Mouse (Mus musculus) liver, postnatal 0 days (tissue): ENCODE results near the gene Ddc. TPM values are rescaled to one million over a fixed set of nuclear protein-coding genes. Genes with fewer than 3 reads are reported as not detected.
A peak's percentile ranks its signal among the peaks of the same experiment; 100 is the strongest.

ENCODE experiments used
- ATAC-seq: fragments of 200-750 bp; cut with Nextera tagmentation; 2 replicates; pipeline ENCODE4 v1.8.0; 2017; ENCODE audit warnings: mild to moderate bottlenecking, moderate library complexity
- DNase-seq: peaks from one replicate; pipeline ENCODE4 v3.0.0-alpha.2; 2016
- H3K27ac ChIP-seq: fragments of 300-500 bp; sonication (generic); 2 replicates; pipeline ENCODE4 v1.5.1; 2014; ENCODE audit warnings: antibody characterized with exemption, moderate library complexity, mild to moderate bottlenecking, low read depth
- H3K27me3 ChIP-seq: fragments of 300-500 bp; sonication (generic); 2 replicates; pipeline ENCODE4 v1.6.1; 2014; ENCODE audit warnings: low read length, control low read depth, mixed read lengths; ENCODE audit not compliant: insufficient read depth
- H3K36me3 ChIP-seq: fragments of 300-500 bp; sonication (generic); replicated peaks from 2 replicates; pipeline ENCODE4 v1.6.1; 2014; ENCODE audit warnings: mild to moderate bottlenecking, control low read depth, low read length, moderate library complexity, mixed read lengths; ENCODE audit not compliant: insufficient read depth
- H3K4me1 ChIP-seq: fragments of 300-500 bp; sonication (generic); 2 replicates; pipeline ENCODE4 v1.6.1; 2014; ENCODE audit warnings: antibody characterized with exemption, mild to moderate bottlenecking, control low read depth; ENCODE audit not compliant: insufficient read depth
- H3K4me2 ChIP-seq: fragments of 300-500 bp; sonication (generic); 2 replicates; pipeline ENCODE4 v1.6.1; 2014; ENCODE audit warnings: low read depth, mild to moderate bottlenecking, low read length, moderate library complexity, mixed read lengths
- H3K4me3 ChIP-seq: fragments of 300-500 bp; sonication (generic); 2 replicates; pipeline ENCODE4 v1.5.1; 2014; ENCODE audit warnings: low read depth, low read length
- H3K9ac ChIP-seq: fragments of 300-500 bp; sonication (generic); replicated peaks from 2 replicates; pipeline ENCODE4 v1.6.1; 2014; ENCODE audit warnings: mild to moderate bottlenecking, moderate library complexity
- H3K9me3 ChIP-seq: fragments of 300-500 bp; sonication (generic); 2 replicates; pipeline ENCODE4 v1.6.1; 2016; ENCODE audit warnings: mild to moderate bottlenecking, control low read depth, low read length, mixed read lengths
- CTCF ChIP-seq: sonication (generic); IDR thresholded peaks from 2 replicates; pipeline ENCODE4 v1.5.1; 2016; ENCODE audit warnings: antibody characterized with exemption, low read depth
- EP300 ChIP-seq: IDR thresholded peaks from 2 replicates; pipeline ENCODE4 v1.6.1; 2016; ENCODE audit warnings: antibody characterized with exemption, low read depth, mild to moderate bottlenecking
- WGBS: fragments of 180-500 bp; shearing (Covaris S2); extraction: QIAGEN DNeasy Blood & Tissue Kit; methylation state at CpG from one replicate; pipeline ENCODE4 v1.1.7; 2014; ENCODE audit not compliant: insufficient replicate concordance; 5-methylcytosine and 5-hydroxymethylcytosine counted together
- polyA plus RNA-seq: library from polyadenylated mRNA; unstranded; fragments of >200 nt; fragmentation: Nextera tagmentation; extraction: Ambion mirVana; gene quantifications from 2 replicates; pipeline ENCODE4 v1.2.1, GENCODE M21; 2015

Ddc gene
- polyA plus RNA-seq, 1 experiment from 2014 or later: 17.5 TPM

DNA sequence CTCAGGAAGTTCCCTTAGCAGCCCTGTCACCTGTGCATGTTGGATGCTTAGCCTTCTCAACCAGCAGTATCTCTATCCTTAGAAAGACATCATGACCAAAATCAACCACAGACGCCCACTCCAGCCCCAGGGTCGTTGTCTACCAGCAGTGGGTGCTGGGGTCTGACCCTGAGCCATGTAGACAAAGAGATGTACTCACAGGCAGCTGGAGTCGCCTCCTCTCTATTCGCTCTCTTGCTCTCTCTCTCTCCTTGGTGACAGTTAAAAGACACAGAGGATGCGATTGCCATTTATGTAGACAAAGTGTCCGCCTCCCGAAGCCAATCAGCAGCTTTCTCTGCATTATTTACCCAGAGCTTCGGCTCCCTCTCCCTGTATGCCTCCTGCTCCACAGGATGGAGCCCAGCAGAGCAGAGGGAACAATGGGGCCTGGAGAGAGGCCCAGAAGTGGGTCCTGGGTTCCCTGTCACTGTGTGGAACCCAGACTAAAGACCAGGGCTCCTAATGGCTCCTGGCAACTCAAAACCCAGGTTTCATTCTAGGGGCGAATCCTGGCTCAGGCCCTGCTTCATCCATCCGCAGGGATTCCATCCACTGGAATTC, 7.7 kb downstream of the Ddc start:
- H3K27ac ChIP-seq: no peak overlapping the region
- DNase-seq: no peak
- peaks cover 27% of the 10 kb centered on the region for H3K4me1 ChIP-seq
- WGBS: 73% methylated on average over 10 of the region's 10 CpGs
- no peak for ATAC-seq
- H3K4me2 ChIP-seq: no peak overlapping the region
- no peak overlapping the region for H3K9ac ChIP-seq
- H3K9me3 ChIP-seq: peaks cover 4% of the 10 kb centered on the region
- no peak overlapping the region for H3K4me3 ChIP-seq
- H3K27me3 ChIP-seq: no peaks in the 10 kb centered on the region
- H3K36me3 ChIP-seq: no peaks in the 10 kb centered on the region; the same call in 1 of the 2 replicates
- TF ChIP-seq CTCF (no peak), EP300 (no peak)

DNA sequence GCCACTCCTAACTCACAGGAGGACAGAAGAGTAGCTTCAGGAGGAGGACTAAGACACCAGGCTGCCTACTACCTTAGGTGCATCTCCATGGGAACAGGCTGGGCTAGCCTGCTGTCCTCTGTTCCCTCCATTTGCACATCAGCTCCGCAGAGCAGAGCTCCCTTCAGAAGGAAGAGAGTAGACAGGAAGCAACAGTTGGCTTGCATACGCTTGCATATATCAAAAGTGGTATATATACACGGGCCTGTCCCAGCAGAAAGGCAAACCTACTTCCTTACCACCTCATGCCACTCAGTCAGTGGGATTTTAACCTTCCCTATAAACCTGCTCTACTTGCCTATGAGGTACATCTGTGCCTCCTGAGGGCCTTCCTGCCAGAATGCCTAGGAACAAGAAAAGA, 9.2 kb downstream of the Ddc start:
- 48% methylated on average over 3 of the region's 3 CpGs for WGBS
- Histone ChIP-seq H3K27me3 (no peaks in the 10 kb centered on the region), H3K36me3 (no peaks in the 10 kb centered on the region; the same call in 1 of the 2 replicates), H3K27ac (no peak overlapping the region; the same call in 1 of the 2 replicates), H3K4me2 (no peak overlapping the region), H3K9ac (no peak overlapping the region), H3K9me3 (peaks cover 4% of the 10 kb centered on the region), H3K4me1 (peaks cover 35% of the 10 kb centered on the region), H3K4me3 (no peak overlapping the region)
- TF ChIP-seq CTCF (no peak), EP300 (no peak)
- no peak for DNase-seq
- no peak for ATAC-seq

DNA sequence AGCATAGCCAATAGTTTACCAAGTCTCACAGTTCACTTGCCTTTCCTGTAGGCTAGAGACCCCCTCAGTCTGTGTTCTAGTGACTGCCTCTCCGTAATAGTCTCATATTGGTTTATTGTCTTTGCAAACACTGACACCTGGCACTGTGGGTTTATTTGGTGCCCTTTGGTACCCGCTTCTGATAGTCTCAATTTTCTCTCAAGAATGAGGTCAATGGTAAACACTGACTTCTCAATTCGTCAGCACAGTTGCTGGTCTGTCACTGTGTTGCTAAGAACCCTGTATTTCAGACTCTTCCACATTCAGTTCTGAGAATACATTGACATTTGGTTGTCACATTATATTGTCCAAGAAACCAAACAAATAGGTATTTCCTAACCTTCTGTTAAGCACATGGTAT, 9.9 kb downstream of the Ddc start:
- no peak overlapping the region for H3K4me3 ChIP-seq
- H3K4me1 ChIP-seq: peaks cover 35% of the 10 kb centered on the region
- whole genome bisulfite sequencing: 59% methylated on average over 3 of the region's 3 CpGs
- H3K27ac ChIP-seq: no peak overlapping the region
- no peak overlapping the region for H3K9ac ChIP-seq
- DNase-seq: no peak
- H3K27me3 ChIP-seq: no peaks in the 10 kb centered on the region
- TF ChIP-seq CTCF: no peak
- no peak for TF ChIP-seq EP300
- ATAC-seq: no peak
- H3K36me3 ChIP-seq: no peaks in the 10 kb centered on the region; the same call in 1 of the 2 replicates
- H3K4me2 ChIP-seq: no peak overlapping the region
- H3K9me3 ChIP-seq: peaks cover 4% of the 10 kb centered on the region

DNA sequence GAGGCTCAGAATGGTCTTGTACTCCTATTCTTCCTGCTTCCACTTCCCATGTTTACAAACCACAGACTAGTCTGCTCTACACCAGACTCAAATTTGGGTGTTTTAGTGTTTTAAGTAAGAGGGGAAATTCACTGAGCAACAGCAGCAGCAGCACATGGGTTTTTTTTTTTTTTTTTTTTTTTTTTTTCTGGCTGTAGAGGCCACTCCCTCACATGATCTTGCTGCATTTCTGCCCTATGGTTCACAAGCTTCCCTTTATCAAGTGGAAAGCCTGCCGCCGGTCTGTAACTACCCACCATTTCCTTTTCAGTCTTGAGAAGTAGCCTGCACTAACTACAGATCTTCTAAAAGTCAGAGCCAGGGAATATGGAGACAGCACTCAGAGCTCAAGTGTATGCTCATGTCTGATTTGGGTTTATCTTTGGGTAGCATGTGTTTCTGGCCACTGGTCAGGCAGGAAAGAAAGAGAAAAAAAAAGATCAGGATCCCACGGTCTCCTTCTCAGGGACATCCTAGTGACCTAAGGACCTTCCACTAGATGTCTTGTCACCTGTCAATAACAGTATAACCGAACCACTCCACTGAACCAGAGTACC, 11.4 kb downstream of the Ddc start:
- 19% methylated on average over 4 of the region's 4 CpGs for WGBS
- Histone ChIP-seq H3K9ac (no peak overlapping the region), H3K4me2 (peak overlapping the region; percentile 24; the same call in 1 of the 2 replicates), H3K27ac (no peak overlapping the region), H3K27me3 (no peaks in the 10 kb centered on the region), H3K4me1 (peaks cover 40% of the 10 kb centered on the region), H3K9me3 (peaks cover 4% of the 10 kb centered on the region), H3K36me3 (no peaks in the 10 kb centered on the region; the same call in 1 of the 2 replicates), H3K4me3 (no peak overlapping the region)
- DNase-seq (no peak), ATAC-seq (no peak)
- TF ChIP-seq EP300: peak; percentile 33; the same call in 1 of the 2 replicates
- TF ChIP-seq CTCF: no peak

DNA sequence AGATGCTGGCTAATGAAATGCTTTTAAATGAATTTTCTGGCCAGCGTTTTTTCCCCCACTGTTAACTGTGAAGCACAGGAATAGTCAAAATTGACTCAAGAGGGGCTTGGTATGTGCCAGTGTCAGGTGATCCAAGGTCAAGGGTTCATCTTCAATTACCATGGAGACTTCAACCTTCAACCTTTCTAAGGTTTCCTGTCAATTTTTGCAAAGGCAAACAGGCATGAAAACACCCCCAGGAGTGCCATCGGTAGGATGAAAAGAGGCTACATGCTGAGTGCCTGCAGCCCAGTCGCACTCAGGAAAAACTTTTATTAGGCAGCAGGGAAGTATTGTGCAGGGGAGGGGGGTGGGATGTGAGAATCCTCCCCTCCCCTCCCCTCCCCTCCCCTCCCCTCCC, 12.0 kb downstream of the Ddc start:
- no peak for DNase-seq

DNA sequence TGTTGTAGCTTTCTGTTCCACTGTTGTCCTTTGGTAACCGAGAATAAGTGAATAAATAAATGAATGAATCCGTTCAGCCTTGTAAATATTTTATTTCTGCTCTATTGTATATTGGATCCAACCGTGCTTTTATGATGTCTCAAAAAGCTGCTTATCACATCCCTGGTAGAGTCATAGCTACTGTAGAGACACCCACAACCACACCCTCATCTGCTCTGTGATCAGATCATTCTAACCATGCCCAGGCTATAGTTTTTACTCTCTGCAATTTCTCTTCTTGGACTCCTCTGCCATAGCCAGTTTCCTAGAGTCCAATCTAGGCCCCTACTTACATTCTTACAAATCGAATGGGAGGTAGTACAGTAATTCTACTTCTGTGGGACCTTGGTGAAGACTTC, 12.7 kb downstream of the Ddc start:
- H3K4me2 ChIP-seq: peak overlapping the region; percentile 47
- H3K4me3 ChIP-seq: no peak overlapping the region
- H3K36me3 ChIP-seq: no peaks in the 10 kb centered on the region; the same call in 1 of the 2 replicates
- no peak overlapping the region for H3K9ac ChIP-seq
- H3K9me3 ChIP-seq: no peaks in the 10 kb centered on the region; the same call in 1 of the 2 replicates
- peaks cover 40% of the 10 kb centered on the region for H3K4me1 ChIP-seq
- no peak for TF ChIP-seq CTCF
- TF ChIP-seq EP300: peak; percentile 18; the same call in 1 of the 2 replicates
- DNase-seq (no peak), ATAC-seq (peak; percentile 75)
- no peaks in the 10 kb centered on the region for H3K27me3 ChIP-seq
- 38% methylated on average over 4 of the region's 4 CpGs for WGBS
- H3K27ac ChIP-seq: peak overlapping the region; percentile 24; the same call in 1 of the 2 replicates

More for the DNA sequence above, 12.0 kb downstream of the Ddc start:
- Histone ChIP-seq H3K9me3 (no peaks in the 10 kb centered on the region; the same call in 1 of the 2 replicates), H3K4me3 (no peak overlapping the region), H3K36me3 (no peaks in the 10 kb centered on the region; the same call in 1 of the 2 replicates), H3K4me2 (no peak overlapping the region), H3K27me3 (no peaks in the 10 kb centered on the region), H3K4me1 (peaks cover 40% of the 10 kb centered on the region), H3K27ac (peak overlapping the region; percentile 24; the same call in 1 of the 2 replicates), H3K9ac (no peak overlapping the region)
- no peak for ATAC-seq
- 28% methylated on average over 3 of the region's 3 CpGs for WGBS
- no peak for TF ChIP-seq CTCF
- no peak for TF ChIP-seq EP300
